Mouse (Mus musculus) adrenal gland, postnatal 10 days (tissue): ENCODE results near the gene Xylb. TPM values are rescaled to one million over a fixed set of nuclear protein-coding genes. Genes with fewer than 3 reads are reported as not detected.

ENCODE experiments used
- DNase-seq: peaks from one replicate; pipeline ENCODE4 v3.0.0; 2021; ENCODE audit warnings: mixed read lengths
- long read RNA-seq, 2 experiments: library from polyadenylated mRNA; stranded (forward); transcript quantifications; one replicate each; pipeline ENCODE4 v2.0.0; 2021
- total RNA-seq, 2 experiments: library from RNA; stranded (reverse); gene quantifications; 2 replicates each; pipeline ENCODE4 v1.2.3; 2021

The Xylb gene
- total RNA-seq: 10 to 100 TPM in 1 of 2 experiments, 1 to 10 TPM in 1; 6.6 to 14.2 TPM
- long read RNA-seq, experiment 1, partial matches to known transcripts: 0 of 2 reads
- long read RNA-seq, experiment 1, other reads (novel, unspliced or antisense): 2 of 2 reads
- long read RNA-seq, experiment 2, transcript Xylb-201 (19 exons, 3,383 nt): major isoform, 5 of 6 reads
- long read RNA-seq, experiment 2, partial matches to known transcripts: 0 of 6 reads
- long read RNA-seq, experiment 2, other reads (novel, unspliced or antisense): 1 of 6 reads

DNA sequence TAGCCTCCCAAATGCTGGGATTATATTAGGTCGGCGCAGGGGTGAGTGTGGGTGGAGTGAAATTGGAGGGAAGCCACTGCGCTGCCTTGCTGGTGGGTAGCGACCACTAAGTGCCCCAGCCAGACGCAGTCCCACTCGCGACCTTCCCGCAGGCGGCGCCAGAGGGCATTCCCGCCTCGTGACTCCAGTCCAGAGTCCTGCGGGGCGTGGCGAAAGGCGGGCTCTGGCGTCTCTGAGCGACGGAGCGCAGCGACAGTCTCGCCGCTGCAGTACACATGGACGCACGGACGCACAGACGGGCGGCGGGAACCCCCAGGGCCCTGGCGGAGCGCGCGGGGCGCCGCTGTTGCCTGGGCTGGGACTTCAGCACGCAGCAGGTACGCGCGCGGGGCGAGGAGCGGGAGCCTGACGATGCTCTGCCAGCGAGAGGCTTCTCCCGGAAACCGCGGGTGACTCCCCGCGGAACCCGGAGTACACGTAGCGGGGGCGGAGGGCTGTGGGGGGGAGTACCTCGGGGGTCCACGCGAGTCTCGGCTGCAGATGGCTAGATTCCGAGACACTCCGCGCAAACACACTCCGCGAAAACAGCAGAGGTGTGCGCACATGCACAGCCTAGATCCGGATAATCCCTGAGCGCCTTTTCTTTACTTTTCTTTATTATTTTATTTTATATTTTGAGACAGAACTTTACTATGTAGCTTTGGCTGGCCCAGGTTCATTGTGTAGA, at the start of gene Xylb:
TSS of gene Xylb (plus strand) at position 51 of the 727 bp plus-strand sequence.
- peak; percentile 96 for DNase-seq

- DNase-seq: no peak
Observed at GRCm38 (mm10) chr9:119309067-119309466, 48.1 kb upstream of the Xylb start.

- DNase-seq: no peak
Observed at GRCm38 (mm10) chr9:119313096-119313495, 44.1 kb upstream of the Xylb start.

DNA sequence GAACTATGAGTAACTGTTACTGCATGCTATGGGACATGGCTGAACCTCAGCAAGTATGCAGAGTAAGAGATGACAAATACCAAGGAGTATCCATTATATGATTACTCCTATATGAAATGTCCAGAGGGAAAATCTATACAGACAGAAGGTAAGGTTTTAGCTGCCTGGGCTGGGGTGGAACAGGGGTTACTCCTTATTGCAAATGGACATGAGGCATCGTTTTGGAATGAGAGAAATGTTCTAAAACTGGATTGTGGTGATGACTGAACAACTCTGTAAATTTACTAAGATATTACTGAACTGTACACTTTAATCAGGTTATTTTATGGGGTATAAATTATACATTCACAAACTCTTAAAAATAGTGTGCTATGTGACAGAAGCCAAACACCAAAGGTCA, 38.3 kb upstream of the Xylb start:
- DNase-seq: no peak

- DNase-seq: no peak
Observed at GRCm38 (mm10) chr9:119320446-119320845, 36.7 kb upstream of the Xylb start.

DNA sequence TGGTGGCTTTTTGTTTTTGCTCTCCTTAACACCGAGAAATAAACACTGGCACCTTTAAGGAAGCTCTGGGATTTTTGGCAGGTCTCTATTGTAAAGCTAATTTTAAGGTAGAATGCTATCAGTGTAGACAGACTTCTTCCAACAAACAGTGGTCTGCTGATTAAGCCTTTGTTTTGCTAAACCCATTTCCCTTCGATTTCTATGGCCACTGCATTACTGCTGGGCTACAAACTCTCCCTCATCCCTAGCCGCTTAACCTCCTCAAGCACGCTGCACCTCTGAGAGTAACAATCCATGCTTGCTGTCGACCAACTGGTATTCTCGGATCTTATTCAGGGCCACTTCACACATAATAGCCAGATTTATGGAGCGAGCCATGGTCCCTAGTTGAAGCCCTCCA, 36.2 kb upstream of the Xylb start:
- DNase-seq: no peak

GRCm38 (mm10) chr9:119321392-119322229, 35.6 kb upstream of the Xylb start:
- peak; percentile 21 for DNase-seq

GRCm38 (mm10) chr9:119322289-119323259, 34.6 kb upstream of the Xylb start, which contains the start of gene Oxsr1:
TSS of gene Oxsr1 (minus strand) at chr9:119322427.
- peak; percentile 99 for DNase-seq

DNA sequence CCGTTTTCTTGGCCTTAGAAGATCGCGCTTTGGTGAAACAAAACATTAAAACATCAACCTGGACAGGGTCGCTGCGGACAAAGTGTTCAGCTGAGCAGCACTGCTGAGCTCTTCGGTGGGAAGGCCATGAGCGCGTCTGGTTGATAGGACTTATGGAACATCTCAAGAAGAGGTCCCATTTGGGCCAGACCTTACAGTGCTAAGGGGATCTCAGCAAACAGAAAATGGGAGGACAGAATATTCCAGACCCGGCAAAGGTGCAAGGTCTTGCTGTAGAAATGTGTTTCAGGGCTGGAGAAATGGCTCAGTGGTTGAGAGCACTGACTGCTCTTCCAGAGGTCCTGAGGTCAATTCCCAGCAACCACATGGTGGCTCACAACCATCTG, 33.9 kb upstream of the Xylb start:
- no peak for DNase-seq

GRCm38 (mm10) chr9:119324130-119324529, 33.1 kb upstream of the Xylb start:
- no peak for DNase-seq

DNA sequence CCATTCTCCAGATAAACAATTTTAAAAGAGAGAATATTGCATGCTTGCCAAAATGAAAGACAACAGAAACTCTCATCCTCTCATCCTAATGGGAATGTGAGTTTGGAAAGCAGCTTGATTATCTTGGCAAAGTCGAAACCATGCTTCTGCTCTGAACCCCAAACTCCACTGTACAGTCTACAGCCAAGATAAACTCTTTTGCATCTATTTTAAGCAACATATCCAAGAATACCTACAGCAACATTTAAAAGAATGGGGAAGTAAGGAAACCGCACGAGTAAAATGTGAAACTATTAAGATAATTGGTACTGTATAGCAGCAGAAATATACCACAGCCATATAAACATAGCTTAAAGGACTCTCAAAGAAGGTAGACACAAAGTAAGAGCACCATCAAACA, 28.7 kb upstream of the Xylb start:
- no peak for DNase-seq

DNA sequence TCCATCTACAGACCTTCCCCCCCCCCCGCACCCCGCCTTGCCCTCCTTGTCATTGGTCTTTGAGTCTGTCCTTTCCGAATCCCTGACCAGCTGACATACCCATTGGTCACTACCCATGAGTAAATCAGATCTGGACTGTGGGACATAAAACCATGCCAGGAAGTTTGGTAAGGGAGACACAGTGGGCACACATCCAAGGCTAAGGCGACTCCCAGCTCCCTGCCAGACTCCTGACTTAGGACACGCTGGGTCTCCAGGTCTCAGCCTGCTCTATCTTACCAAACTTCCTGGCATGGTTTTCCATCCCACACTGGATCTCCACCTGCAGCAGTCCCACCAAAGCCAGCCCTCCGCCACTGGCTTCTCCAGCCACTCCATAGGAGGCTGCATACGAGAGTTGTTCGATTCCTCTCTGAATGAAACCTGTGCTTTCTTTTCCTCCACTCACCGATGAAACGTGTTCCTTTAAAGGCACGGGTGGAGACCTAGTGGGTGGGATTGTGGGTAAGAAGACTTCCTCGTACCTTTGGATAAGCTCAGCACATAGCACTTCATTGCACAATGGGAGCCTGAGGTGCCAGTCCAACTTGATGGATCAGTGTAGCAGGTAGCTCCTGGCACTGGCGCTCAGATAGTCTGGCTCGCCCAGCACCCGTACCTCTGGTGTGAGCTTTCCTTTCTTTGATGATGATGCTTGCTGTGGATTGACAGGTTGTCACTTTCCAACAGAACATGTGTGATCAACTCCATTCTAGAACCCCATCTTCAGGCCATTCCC, 26.8 kb upstream of the Xylb start:
- peak; percentile 76 for DNase-seq

GRCm38 (mm10) chr9:119334324-119334723, 22.9 kb upstream of the Xylb start:
- DNase-seq: peak; percentile 67

DNA sequence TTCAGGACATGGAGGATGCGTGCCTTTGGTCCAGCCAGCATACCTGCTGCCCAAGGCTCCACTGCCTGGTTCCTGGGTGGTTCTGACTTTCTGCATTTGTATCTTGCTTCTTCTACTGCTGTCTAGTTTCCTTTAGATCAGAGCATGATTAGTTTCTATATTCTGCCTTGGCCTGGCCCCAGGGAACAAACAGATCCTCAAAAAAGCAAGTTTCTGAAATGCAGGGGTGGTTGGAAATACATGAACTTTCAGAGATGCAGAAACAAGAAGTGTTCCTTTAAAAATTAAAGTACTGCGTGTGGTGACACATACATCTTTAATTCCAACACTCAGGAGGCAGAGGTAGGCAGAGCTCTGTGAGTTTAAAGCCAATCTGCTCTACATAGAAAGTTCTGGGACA, 22.3 kb upstream of the Xylb start:
- DNase-seq: no peak

DNA sequence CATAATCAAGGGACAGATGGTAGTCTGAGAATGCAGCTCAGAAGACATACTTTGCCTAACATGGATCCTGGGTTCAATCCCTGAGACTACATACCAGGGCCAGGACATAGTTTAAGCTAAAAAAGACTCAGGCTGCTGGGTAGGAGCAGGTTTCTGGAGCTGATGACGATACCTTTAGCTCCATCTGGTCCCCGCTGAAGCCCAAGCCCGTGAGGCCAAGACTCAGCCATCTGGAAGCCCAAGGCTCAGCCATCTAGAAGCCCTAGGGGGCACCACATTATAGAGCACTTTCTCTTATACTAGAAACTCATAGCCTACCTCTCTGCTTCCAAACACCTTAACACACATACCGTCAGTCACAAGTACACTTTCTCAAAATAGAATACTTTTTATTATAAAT, 21.6 kb upstream of the Xylb start:
- DNase-seq: no peak

DNA sequence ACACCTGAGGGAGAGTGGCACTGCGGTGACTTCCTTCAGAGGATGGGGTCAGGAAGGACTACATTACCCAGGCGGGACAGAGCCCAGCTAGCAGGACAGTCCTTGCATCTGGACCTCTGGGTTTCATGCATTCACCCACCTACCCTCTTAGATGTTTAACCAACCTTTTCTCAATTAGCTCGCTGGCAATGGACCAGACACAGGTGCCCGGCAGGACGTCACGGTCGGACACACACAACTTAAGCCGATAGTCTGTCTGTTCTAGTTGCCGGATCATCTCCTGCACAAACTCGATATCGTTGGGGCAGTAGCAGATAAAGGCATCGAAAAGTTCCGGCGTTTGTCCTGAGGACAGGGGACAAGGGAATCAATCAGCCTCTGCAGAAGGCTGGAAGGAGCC, 19.3 kb upstream of the Xylb start:
- no peak for DNase-seq

DNA sequence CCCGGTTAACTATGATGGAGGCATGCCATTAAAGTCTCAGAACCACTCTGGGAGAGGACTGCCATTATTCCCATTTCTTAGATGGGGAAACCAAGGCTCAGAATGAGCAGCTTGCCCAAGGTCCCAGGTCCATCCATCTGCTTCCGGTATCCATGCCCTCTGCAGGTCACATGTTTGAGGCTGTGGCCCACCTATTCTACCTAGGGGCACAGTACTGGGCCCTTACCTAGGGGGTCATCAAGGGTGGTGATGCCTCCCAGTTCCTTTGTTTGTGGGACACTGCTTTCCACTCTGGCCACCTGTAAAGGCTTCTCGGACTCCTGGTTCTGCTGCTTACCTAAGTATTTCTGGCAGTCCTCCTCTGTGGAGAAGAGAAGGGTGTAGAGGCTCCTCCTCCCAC, 18.8 kb upstream of the Xylb start:
- no peak for DNase-seq

- DNase-seq: no peak
Observed at GRCm38 (mm10) chr9:119339106-119339505, 18.1 kb upstream of the Xylb start.

DNA sequence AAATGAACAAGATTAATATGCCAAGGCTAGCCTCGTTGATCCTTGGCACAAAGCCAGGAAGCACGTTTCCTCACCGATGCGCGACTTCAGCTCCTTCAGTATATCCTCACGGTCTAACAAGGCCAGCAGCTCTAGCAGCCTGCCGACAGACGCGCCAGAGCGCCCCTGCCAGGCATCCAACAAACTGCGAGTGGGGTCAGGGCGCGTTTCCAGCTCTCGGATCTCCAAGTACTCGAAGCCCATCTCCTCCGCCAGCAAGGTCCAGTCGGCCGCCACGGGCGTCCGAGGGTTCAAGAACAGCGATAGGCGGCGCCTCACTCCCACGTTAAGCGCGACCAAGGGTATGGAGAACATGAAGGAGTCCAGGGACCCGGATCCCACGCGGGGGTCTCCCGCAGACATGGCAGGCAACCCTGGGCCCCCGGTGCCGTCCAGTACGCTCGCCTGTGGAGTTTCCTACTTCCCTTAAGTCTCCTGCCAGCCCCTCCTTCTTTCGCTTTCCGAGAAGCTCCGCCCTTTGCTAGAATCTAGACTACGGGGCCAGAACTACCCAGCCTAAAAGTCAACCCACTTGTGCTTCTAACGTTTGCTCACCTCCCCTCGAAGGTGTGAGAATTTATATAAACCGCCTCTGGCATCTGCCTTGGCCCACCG, 17.5 kb upstream of the Xylb start, which contains the start of gene Acaa1a:
TSS of gene Acaa1a (plus strand) at position 119 of the 654 bp plus-strand sequence.
- DNase-seq: peak; percentile 81

DNA sequence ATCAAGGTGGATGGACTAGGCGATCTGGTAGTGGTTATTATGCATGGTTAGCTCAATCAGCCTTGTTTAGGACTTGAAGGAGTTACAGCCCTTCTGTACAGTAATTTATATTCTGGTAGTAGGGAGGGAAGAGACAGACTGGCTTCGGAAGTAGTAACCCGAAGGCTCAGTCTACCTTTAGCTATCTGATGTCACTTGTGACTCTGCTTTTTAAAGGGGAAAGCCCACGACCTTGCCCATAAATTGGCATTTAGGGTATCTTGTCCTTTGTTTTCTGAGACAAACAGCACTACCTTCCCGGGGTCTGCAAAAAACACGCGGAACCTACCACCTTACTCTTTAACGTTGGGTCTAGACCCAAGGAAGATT, 17.0 kb upstream of the Xylb start:
- DNase-seq: no peak
